Mouse (Mus musculus) liver, adult 2 months (tissue): ENCODE results near the gene Krt39. TPM values are rescaled to one million over a fixed set of nuclear protein-coding genes. Genes with fewer than 3 reads are reported as not detected.

Source experiments
- DNase-seq: peaks from one replicate; pipeline ENCODE4 v3.0.0-alpha.2; 2011; ENCODE audit warnings: low read depth, low spot score; ENCODE audit errors: extremely low read depth
- H3K27ac ChIP-seq: fragments of 200-500 bp; replicated peaks from 2 replicates; pipeline ENCODE4 v1.5.1; 2012; ENCODE audit warnings: low read depth, mild to moderate bottlenecking, control low read depth, inconsistent platforms, low read length; ENCODE audit not compliant: insufficient read depth
- H3K27me3 ChIP-seq: fragments of 200-500 bp; 2 replicates; pipeline ENCODE4 v1.6.1; 2012; ENCODE audit warnings: mild to moderate bottlenecking, moderate library complexity, low read length, inconsistent platforms; ENCODE audit not compliant: control insufficient read depth, insufficient read depth
- H3K36me3 ChIP-seq: fragments of 200-500 bp; 2 replicates; pipeline ENCODE4 v1.6.1; 2012; ENCODE audit warnings: low read length, inconsistent platforms; ENCODE audit not compliant: control insufficient read depth, insufficient read depth
- H3K4me1 ChIP-seq: fragments of 200-500 bp; 2 replicates; pipeline ENCODE4 v1.6.1; 2011; ENCODE audit warnings: low read length; ENCODE audit not compliant: control insufficient read depth, insufficient read depth
- H3K4me3 ChIP-seq: fragments of 200-500 bp; 2 replicates; pipeline ENCODE4 v1.5.1; 2011; ENCODE audit warnings: low read depth, mild to moderate bottlenecking, control low read depth, low read length, moderate library complexity; ENCODE audit not compliant: insufficient read depth
- H3K79me2 ChIP-seq: fragments of 200-500 bp; 2 replicates; pipeline ENCODE4 v1.6.1; 2012; ENCODE audit warnings: inconsistent platforms, mild to moderate bottlenecking, low read length, moderate library complexity; ENCODE audit not compliant: control insufficient read depth, insufficient read depth
- H3K9ac ChIP-seq: fragments of 200-500 bp; 2 replicates; pipeline ENCODE4 v1.6.1; 2012; ENCODE audit warnings: low read depth, mild to moderate bottlenecking, control low read depth, inconsistent platforms, low read length
- CTCF ChIP-seq: fragments of 200-500 bp; IDR thresholded peaks from 2 replicates; pipeline ENCODE4 v1.5.1; 2011; ENCODE audit warnings: low read depth, low read length, control low read depth
- POLR2A ChIP-seq: fragments of 200-500 bp; IDR thresholded peaks from 2 replicates; pipeline ENCODE4 v1.6.1; 2011; ENCODE audit warnings: low read length, control low read depth; ENCODE audit not compliant: insufficient read depth; ENCODE audit errors: extremely low read depth
- WGBS: fragments of 180-500 bp; shearing (Covaris S2); methylation state at CpG from one replicate; pipeline ENCODE4 v1.1.7; 2018; 5-methylcytosine and 5-hydroxymethylcytosine counted together
- polyA plus RNA-seq: library from polyadenylated mRNA; depleted of rRNA; stranded (reverse); fragments of >200 nt; gene quantifications from 2 replicates; pipeline ENCODE4 v1.2.3, GENCODE M21; 2012
- total RNA-seq: library from RNA; depleted of rRNA; stranded (reverse); fragments of >200 nt; gene quantifications from 2 replicates; pipeline ENCODE4 v1.2.3, GENCODE M21; 2014

Krt39 gene
- total and polyA plus RNA-seq, 2 experiments: not detected

DNA sequence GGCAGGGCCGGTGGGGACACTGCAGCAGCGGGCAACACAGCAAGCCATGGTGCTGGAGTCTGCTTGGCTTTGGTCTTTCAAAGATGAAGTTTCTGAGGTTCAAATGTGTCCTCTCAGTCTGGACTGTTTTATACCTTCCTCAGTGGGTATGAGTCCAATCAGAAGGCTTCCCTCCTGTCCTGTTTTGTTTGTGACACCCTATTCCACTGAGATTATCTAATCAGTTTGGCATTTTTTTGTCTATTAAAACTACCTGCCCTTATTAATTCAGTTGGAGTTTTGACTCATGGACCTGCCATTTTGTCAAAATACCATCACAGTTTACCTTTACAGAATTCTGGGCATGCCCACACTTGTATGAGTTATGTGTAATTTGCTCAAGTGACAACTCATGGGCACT lies 35.6 kb upstream of the Krt39 start, which contains the start of gene Krtap3-2:
Krtap3-2 (minus strand) TSS at position 101 of the 400 bp plus-strand sequence.
- peaks cover 2% of the 10 kb centered on the region; the same call in 1 of the 2 replicates for H3K27me3 ChIP-seq
- no peak for DNase-seq
- no peaks in the 10 kb centered on the region for H3K36me3 ChIP-seq
- no peaks in the 10 kb centered on the region for H3K79me2 ChIP-seq
- H3K4me1 ChIP-seq: no peaks in the 10 kb centered on the region
- no peak within 1 kb of the TSS for H3K4me3 ChIP-seq
- H3K27ac ChIP-seq: no peak within 1 kb of the TSS
- 84% methylated on average over 2 of the region's 2 CpGs for WGBS
- TF ChIP-seq CTCF (no peak), POLR2A (no peak)
- H3K9ac ChIP-seq: no peak within 1 kb of the TSS

- no peaks in the 10 kb centered on the region for H3K79me2 ChIP-seq
- no peaks in the 10 kb centered on the region for H3K4me1 ChIP-seq
- H3K27ac ChIP-seq: no peak overlapping the region
- no peaks in the 10 kb centered on the region for H3K27me3 ChIP-seq
- no peak for TF ChIP-seq POLR2A
- no peaks in the 10 kb centered on the region for H3K36me3 ChIP-seq
- H3K9ac ChIP-seq: no peak overlapping the region
- 89% methylated on average over 2 of the region's 2 CpGs for WGBS
- DNase-seq: no peak
- no peak overlapping the region for H3K4me3 ChIP-seq
Measured at GRCm38 (mm10) chr11:99556195-99556594, 35.1 kb upstream of the Krt39 start.

GRCm38 (mm10) chr11:99550765-99551164 lies 29.6 kb upstream of the Krt39 start, which contains the start of gene Krtap3-3:
Gene Krtap3-3 (minus strand): TSS chr11:99550865.
- Histone ChIP-seq H3K9ac (no peak within 1 kb of the TSS), H3K36me3 (no peaks in the 10 kb centered on the region), H3K27me3 (no peaks in the 10 kb centered on the region), H3K79me2 (no peaks in the 10 kb centered on the region), H3K4me1 (no peaks in the 10 kb centered on the region), H3K4me3 (no peak within 1 kb of the TSS), H3K27ac (no peak within 1 kb of the TSS)
- no peak for TF ChIP-seq CTCF
- TF ChIP-seq POLR2A: no peak
- DNase-seq: no peak
- 69% methylated on average over 4 of the region's 4 CpGs for WGBS

- Histone ChIP-seq H3K9ac (no peak overlapping the region), H3K36me3 (no peaks in the 10 kb centered on the region), H3K4me3 (no peak overlapping the region), H3K4me1 (no peaks in the 10 kb centered on the region), H3K27me3 (0 out of 2 replicates have a peak, but pooled peaks cover under 1% of the 10 kb centered on the region), H3K27ac (no peak overlapping the region), H3K79me2 (no peaks in the 10 kb centered on the region)
- no peak for DNase-seq
- no peak for TF ChIP-seq POLR2A
- TF ChIP-seq CTCF: no peak
Measured at GRCm38 (mm10) chr11:99547892-99548291, 26.8 kb upstream of the Krt39 start.

GRCm38 (mm10) chr11:99539721-99540120 lies 18.6 kb upstream of the Krt39 start:
- no peak overlapping the region for H3K4me3 ChIP-seq
- no peaks in the 10 kb centered on the region for H3K36me3 ChIP-seq
- H3K27ac ChIP-seq: no peak overlapping the region
- H3K9ac ChIP-seq: no peak overlapping the region
- no peak for TF ChIP-seq POLR2A
- TF ChIP-seq CTCF: no peak
- no peaks in the 10 kb centered on the region for H3K79me2 ChIP-seq
- DNase-seq: no peak
- WGBS: 71% methylated on average over 9 of the region's 9 CpGs
- no peaks in the 10 kb centered on the region for H3K4me1 ChIP-seq
- H3K27me3 ChIP-seq: 0 out of 2 replicates have a peak, but pooled peaks cover 3% of the 10 kb centered on the region

GRCm38 (mm10) chr11:99514098-99514497 lies 7.0 kb downstream of the Krt39 start:
- Histone ChIP-seq H3K27me3 (no peaks in the 10 kb centered on the region; the same call in 1 of the 2 replicates), H3K4me3 (no peak overlapping the region), H3K36me3 (no peaks in the 10 kb centered on the region), H3K9ac (no peak overlapping the region), H3K27ac (no peak overlapping the region), H3K79me2 (no peaks in the 10 kb centered on the region), H3K4me1 (no peaks in the 10 kb centered on the region)
- 58% methylated on average over 8 of the region's 8 CpGs for WGBS
- DNase-seq: no peak
- no peak for TF ChIP-seq CTCF
